Mouse (Mus musculus) liver, embryonic 12.5 days (tissue): ENCODE results near the gene Tas2r136. TPM values are rescaled to one million over a fixed set of nuclear protein-coding genes. Genes with fewer than 3 reads are reported as not detected.

Experiments used
- ATAC-seq: fragments of 200-750 bp; cut with Nextera tagmentation; 2 replicates; pipeline ENCODE4 v1.8.0; 2017; ENCODE audit warnings: moderate number of reproducible peaks, mild to moderate bottlenecking, moderate library complexity
- H3K27ac ChIP-seq: fragments of 300-500 bp; sonication (generic); 2 replicates; pipeline ENCODE4 v1.5.1; 2016; ENCODE audit warnings: mild to moderate bottlenecking
- H3K27me3 ChIP-seq: fragments of 300-500 bp; sonication (generic); replicated peaks from 2 replicates; pipeline ENCODE4 v1.6.1; 2016; ENCODE audit warnings: mild to moderate bottlenecking, moderate library complexity
- H3K36me3 ChIP-seq: fragments of 300-500 bp; sonication (generic); 2 replicates; pipeline ENCODE4 v1.6.1; 2016; ENCODE audit warnings: mild to moderate bottlenecking, moderate library complexity
- H3K4me1 ChIP-seq: fragments of 300-500 bp; sonication (generic); 2 replicates; pipeline ENCODE4 v1.6.1; 2016
- H3K4me2 ChIP-seq: fragments of 300-500 bp; sonication (generic); 2 replicates; pipeline ENCODE4 v1.6.1; 2016; ENCODE audit warnings: mild to moderate bottlenecking, moderate library complexity
- H3K4me3 ChIP-seq: fragments of 300-500 bp; sonication (generic); 2 replicates; pipeline ENCODE4 v1.5.1; 2016; ENCODE audit warnings: mild to moderate bottlenecking, moderate library complexity
- H3K9ac ChIP-seq: fragments of 300-500 bp; sonication (generic); 2 replicates; pipeline ENCODE4 v1.6.1; 2016; ENCODE audit warnings: mild to moderate bottlenecking, moderate library complexity
- H3K9me3 ChIP-seq: fragments of 300-500 bp; sonication (generic); replicated peaks from 2 replicates; pipeline ENCODE4 v1.6.1; 2016; ENCODE audit warnings: mild to moderate bottlenecking, moderate library complexity
- WGBS: fragments of 180-500 bp; shearing (Covaris S2); methylation state at CpG from one replicate; pipeline ENCODE4 v1.1.7; 2016; ENCODE audit not compliant: insufficient replicate concordance; 5-methylcytosine and 5-hydroxymethylcytosine counted together
- polyA plus RNA-seq: library from polyadenylated mRNA; unstranded; fragments of >200 nt; fragmentation: Nextera tagmentation; extraction: Ambion mirVana; gene quantifications from 2 replicates; pipeline ENCODE4 v1.2.1, GENCODE M21; 2016

The Tas2r136 gene
- not detected in 2 replicates for polyA plus RNA-seq

DNA sequence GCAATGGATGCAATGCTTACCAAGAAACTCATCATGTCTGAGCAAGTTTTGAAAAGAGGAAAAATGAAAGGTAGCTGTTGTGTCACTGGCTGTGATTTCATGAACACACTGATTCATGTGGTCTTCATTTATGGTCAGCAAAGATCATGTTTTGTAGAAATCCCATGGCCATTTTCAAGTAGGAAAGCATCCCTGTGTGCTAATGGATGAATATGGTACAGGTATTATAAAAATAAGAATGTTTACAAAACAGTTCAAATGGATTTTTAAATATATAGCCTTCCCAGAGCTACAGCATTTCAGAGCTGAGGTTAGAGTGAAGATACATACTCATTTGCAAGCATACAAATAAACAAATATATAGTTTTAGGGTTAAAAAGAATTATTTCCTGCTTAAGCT lies at the start of gene Tas2r136:
TSS of gene Tas2r136 (minus strand) at position 101 of the 400 bp plus-strand sequence.
- no peaks in the 10 kb centered on the region for H3K36me3 ChIP-seq
- H3K27ac ChIP-seq, result no peak within 1 kb of the TSS
- no peak within 1 kb of the TSS for H3K4me3 ChIP-seq
- no peak within 1 kb of the TSS for H3K4me2 ChIP-seq
- no peak for ATAC-seq
- no peaks in the 10 kb centered on the region for H3K9me3 ChIP-seq
- no peaks in the 10 kb centered on the region for H3K4me1 ChIP-seq
- no peaks in the 10 kb centered on the region for H3K27me3 ChIP-seq
- no peak within 1 kb of the TSS for H3K9ac ChIP-seq

DNA sequence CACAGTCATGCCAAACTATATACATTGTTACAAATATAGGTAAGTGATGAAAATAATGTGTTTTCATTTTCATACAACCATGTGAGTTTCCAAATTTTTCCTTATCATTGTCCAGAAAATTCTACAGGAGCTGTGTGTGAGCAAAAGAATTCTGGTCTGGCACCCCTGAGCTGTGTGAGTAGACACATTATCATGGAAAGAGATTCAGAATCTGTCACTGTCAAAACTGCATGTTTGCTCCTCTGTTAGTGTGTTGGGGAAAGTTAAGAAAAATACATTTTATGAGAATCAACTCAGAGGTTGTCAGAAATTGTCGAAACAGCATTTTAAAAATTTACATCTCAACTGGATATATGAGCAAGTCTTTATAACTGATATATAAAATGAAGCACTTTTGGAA lies 24.6 kb upstream of the Tas2r136 start, which contains the start of gene Tas2r117:
TSS of gene Tas2r117 (plus strand) at position 301 of the 400 bp plus-strand sequence.
- Histone ChIP-seq H3K9me3 (no peaks in the 10 kb centered on the region), H3K9ac (no peak within 1 kb of the TSS), H3K4me3 (no peak within 1 kb of the TSS), H3K27me3 (no peaks in the 10 kb centered on the region), H3K36me3 (no peaks in the 10 kb centered on the region), H3K4me1 (no peaks in the 10 kb centered on the region), H3K27ac (no peak within 1 kb of the TSS), H3K4me2 (no peak within 1 kb of the TSS)
- no peak for ATAC-seq
- 59% methylated on average over 1 of the region's 1 CpGs for WGBS

DNA sequence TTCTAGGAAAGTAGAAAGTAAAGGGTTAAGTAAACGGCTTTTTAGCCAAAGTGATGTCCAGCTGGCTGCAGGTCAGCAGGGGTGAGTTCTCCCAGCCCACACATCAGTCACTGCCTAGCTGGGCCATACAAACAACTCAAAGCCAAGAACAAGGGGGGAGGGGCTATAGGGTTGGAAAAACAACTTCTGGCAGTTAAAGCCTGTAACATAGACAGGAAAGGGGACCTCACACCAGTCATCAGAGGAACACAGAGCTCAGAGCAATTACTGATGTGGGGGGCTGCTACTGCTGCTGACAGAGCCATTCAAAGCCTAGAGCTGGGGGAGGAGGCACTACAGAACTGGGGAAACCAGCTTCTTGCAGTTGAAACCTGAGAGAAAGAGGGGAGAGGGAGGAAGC lies 17.4 kb upstream of the Tas2r136 start:
- H3K9ac ChIP-seq, result no peak overlapping the region
- no peak overlapping the region for H3K4me2 ChIP-seq
- 18% methylated on average over 1 of the region's 1 CpGs for WGBS
- no peak for ATAC-seq
- no peaks in the 10 kb centered on the region for H3K36me3 ChIP-seq
- no peaks in the 10 kb centered on the region for H3K4me1 ChIP-seq
- H3K27me3 ChIP-seq, result no peaks in the 10 kb centered on the region
- no peak overlapping the region for H3K4me3 ChIP-seq
- H3K27ac ChIP-seq, result no peak overlapping the region
- peaks cover 2% of the 10 kb centered on the region for H3K9me3 ChIP-seq

DNA sequence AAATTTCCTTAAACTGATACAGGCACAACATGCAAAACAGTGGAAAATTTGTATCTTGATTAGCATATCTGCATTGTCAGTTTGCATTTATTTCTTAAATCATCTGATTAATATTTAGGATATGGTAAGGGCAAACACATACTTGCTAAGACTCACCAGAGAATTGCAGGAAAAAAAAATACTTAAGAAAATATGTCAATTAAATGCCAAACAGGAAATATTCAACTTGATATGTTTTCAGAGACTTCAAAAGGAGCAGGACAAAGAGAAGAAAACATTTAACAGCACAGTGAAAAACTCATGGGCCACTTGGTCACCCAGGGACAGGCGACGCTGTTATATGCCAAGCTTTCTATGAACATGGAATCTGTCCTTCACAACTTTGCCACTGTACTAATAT lies 16.1 kb downstream of the Tas2r136 start, which contains the start of gene Tas2r102:
TSS of gene Tas2r102 (plus strand) at position 301 of the 400 bp plus-strand sequence.
- no peak for ATAC-seq

DNA sequence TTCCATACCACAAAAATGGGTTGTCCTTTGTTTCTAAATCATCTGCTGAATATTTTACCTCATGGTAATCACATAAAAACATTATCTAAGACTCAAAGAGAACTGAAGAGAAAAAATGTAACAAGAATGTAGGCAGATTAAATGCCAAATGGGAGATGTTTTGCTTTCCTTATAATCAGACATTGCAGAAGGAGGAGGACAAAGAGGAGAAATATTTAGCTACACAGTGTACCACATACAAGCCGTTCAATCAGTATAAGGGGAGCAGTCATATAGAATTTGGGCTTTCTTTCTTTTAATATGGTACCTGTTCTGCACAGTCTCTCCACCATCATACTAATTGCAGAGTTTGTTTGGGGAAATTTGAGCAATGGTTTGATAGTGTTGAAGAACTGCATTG lies 23.5 kb downstream of the Tas2r136 start, which contains the start of gene Tas2r124:
TSS of gene Tas2r124 (plus strand) at position 301 of the 400 bp plus-strand sequence.
- Histone ChIP-seq H3K27me3 (no peaks in the 10 kb centered on the region), H3K36me3 (no peaks in the 10 kb centered on the region), H3K9ac (no peak within 1 kb of the TSS), H3K4me2 (no peak within 1 kb of the TSS), H3K9me3 (no peaks in the 10 kb centered on the region), H3K4me3 (no peak within 1 kb of the TSS), H3K4me1 (no peaks in the 10 kb centered on the region), H3K27ac (no peak within 1 kb of the TSS)
- no peak for ATAC-seq
- WGBS, result 43% methylated on average over 1 of the region's 1 CpGs

More for the DNA sequence above, 16.1 kb downstream of the Tas2r136 start, which contains the start of gene Tas2r102:
- Histone ChIP-seq H3K4me3 (no peak within 1 kb of the TSS), H3K27me3 (no peaks in the 10 kb centered on the region), H3K9ac (no peak within 1 kb of the TSS), H3K27ac (no peak within 1 kb of the TSS), H3K36me3 (no peaks in the 10 kb centered on the region), H3K9me3 (no peaks in the 10 kb centered on the region), H3K4me1 (no peaks in the 10 kb centered on the region), H3K4me2 (no peak within 1 kb of the TSS)
- WGBS, result 88% methylated on average over 2 of the region's 2 CpGs

DNA sequence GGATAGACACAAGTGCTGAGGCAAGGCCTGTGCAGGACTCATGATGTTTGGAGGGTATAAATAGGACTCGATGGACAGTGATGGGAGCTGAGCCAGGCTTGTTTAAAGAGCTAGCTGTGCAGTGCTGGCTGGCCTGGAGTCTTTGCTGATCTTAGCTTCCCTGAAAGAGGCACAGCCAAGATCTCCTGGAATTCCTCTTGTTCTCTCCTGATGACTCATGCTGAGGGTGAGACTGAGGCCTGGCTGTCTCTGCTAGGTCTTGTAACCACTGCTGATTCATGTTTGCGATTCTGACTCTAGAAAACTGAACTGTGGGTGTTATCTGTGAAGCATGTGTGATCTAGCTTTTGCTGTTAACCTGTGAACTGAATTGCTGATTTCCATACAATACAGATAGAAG lies 27.8 kb downstream of the Tas2r136 start:
- ATAC-seq, result no peak
- H3K4me1 ChIP-seq, result no peaks in the 10 kb centered on the region
- H3K27ac ChIP-seq, result no peak overlapping the region
- 62% methylated on average over 2 of the region's 2 CpGs for WGBS
- H3K27me3 ChIP-seq, result no peaks in the 10 kb centered on the region
- H3K9me3 ChIP-seq, result no peaks in the 10 kb centered on the region
- no peak overlapping the region for H3K4me3 ChIP-seq
- no peaks in the 10 kb centered on the region for H3K36me3 ChIP-seq
- no peak overlapping the region for H3K4me2 ChIP-seq
- H3K9ac ChIP-seq, result no peak overlapping the region

DNA sequence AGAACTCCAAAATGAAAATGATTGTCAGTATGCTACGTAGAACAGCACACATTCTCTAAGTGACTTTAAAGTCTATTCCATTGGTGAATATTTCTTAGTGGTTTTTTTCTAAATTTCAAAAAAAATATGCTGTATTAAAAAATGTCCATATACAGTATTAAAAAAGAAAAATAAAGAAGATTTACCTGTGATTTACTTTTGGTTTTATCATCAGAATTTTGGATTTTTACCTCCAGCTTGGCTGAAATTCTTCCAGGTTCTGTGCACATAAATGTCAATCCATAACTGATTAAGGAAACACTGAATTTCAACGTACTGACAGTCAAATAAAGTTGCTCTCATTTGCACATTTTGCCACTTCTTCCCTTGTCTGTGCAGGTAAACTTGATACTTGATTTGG lies 40.0 kb downstream of the Tas2r136 start, which contains the start of gene Tas2r115:
TSS of gene Tas2r115 (minus strand) at position 101 of the 400 bp plus-strand sequence.
- no peaks in the 10 kb centered on the region for H3K27me3 ChIP-seq
- H3K9me3 ChIP-seq, result no peaks in the 10 kb centered on the region
- H3K4me3 ChIP-seq, result no peak within 1 kb of the TSS
- no peak within 1 kb of the TSS for H3K27ac ChIP-seq
- 55% methylated on average over 2 of the region's 2 CpGs for WGBS
- ATAC-seq, result no peak
- H3K36me3 ChIP-seq, result no peaks in the 10 kb centered on the region
- no peak within 1 kb of the TSS for H3K4me2 ChIP-seq
- no peak within 1 kb of the TSS for H3K9ac ChIP-seq
- H3K4me1 ChIP-seq, result no peaks in the 10 kb centered on the region

Other genes starting within 250 kb of the Tas2r136 start
- not detected in 2 replicates for gene Prh1, start 208.4 kb downstream of the Tas2r136 start, polyA plus RNA-seq
- not detected in 2 replicates for gene Prp2, start 182.2 kb downstream of the Tas2r136 start, polyA plus RNA-seq
- gene A630073D07Rik, start 126.6 kb downstream of the Tas2r136 start, polyA plus RNA-seq, result not detected in 2 replicates
- not detected in 2 replicates for gene Tas2r120, start 121.2 kb downstream of the Tas2r136 start, polyA plus RNA-seq
- gene Tas2r121, start 77.2 kb downstream of the Tas2r136 start, polyA plus RNA-seq, result not detected in 2 replicates
- gene Tas2r122, start 66.2 kb downstream of the Tas2r136 start, polyA plus RNA-seq, result not detected in 2 replicates
- gene Tas2r115, start 40.1 kb downstream of the Tas2r136 start, polyA plus RNA-seq, result not detected in 2 replicates
- gene Tas2r124, start 23.4 kb downstream of the Tas2r136 start, polyA plus RNA-seq, result not detected in 2 replicates
- not detected in 2 replicates for gene Tas2r102, start 16.0 kb downstream of the Tas2r136 start, polyA plus RNA-seq
- not detected in 2 replicates for gene Tas2r117, start 24.7 kb upstream of the Tas2r136 start, polyA plus RNA-seq
- not detected in 2 replicates for gene Tas2r123, start 69.0 kb upstream of the Tas2r136 start, polyA plus RNA-seq
- not detected in 2 replicates for gene Tas2r116, start 77.3 kb upstream of the Tas2r136 start, polyA plus RNA-seq
- not detected in 2 replicates for gene Tas2r110, start 89.8 kb upstream of the Tas2r136 start, polyA plus RNA-seq
- not detected in 2 replicates for gene Tas2r113, start 114.8 kb upstream of the Tas2r136 start, polyA plus RNA-seq
- not detected in 2 replicates for gene Tas2r125, start 131.5 kb upstream of the Tas2r136 start, polyA plus RNA-seq
- gene Tas2r129, start 172.9 kb upstream of the Tas2r136 start, polyA plus RNA-seq, result not detected in 2 replicates
- gene Tas2r131, start 179.8 kb upstream of the Tas2r136 start, polyA plus RNA-seq, result not detected in 2 replicates
- gene Tas2r109, start 202.8 kb upstream of the Tas2r136 start, polyA plus RNA-seq, result not detected in 2 replicates